Mouse (Mus musculus) myocyte (in vitro differentiated cells): ENCODE data around the gene Ube2z.

ENCODE experiments used
- CEBPB ChIP-seq: IDR thresholded peaks from 2 replicates; pipeline ENCODE4 v1.6.1; 2011; ENCODE audit warnings: mild to moderate bottlenecking, moderate library complexity; ENCODE audit not compliant: poor library complexity, insufficient read depth, severe bottlenecking
- E2F4 ChIP-seq: IDR thresholded peaks from one replicate; pipeline ENCODE4 v1.6.1; 2011; ENCODE audit warnings: mild to moderate bottlenecking, control low read depth, moderate library complexity; ENCODE audit not compliant: insufficient read depth
- MAX ChIP-seq: IDR thresholded peaks from one replicate; pipeline ENCODE4 v1.6.1; 2011; ENCODE audit warnings: low read depth, mild to moderate bottlenecking, control low read depth
- POLR2A ChIP-seq: IDR thresholded peaks from one replicate; pipeline ENCODE4 v1.6.1; 2011; ENCODE audit warnings: low read depth, mild to moderate bottlenecking, control low read depth, moderate library complexity; ENCODE audit not compliant: insufficient read length
- TCF12 ChIP-seq: IDR thresholded peaks from one replicate; pipeline ENCODE4 v1.6.1; 2011; ENCODE audit warnings: mild to moderate bottlenecking, control low read depth; ENCODE audit not compliant: poor library complexity, insufficient read depth, severe bottlenecking
- USF1 ChIP-seq: IDR thresholded peaks from one replicate; pipeline ENCODE4 v1.6.1; 2011; ENCODE audit warnings: low read depth, mild to moderate bottlenecking, control low read depth, moderate library complexity

GRCm38 (mm10) chr11:96071013-96071412 is 5.8 kb upstream of the Ube2z start:
- TF ChIP-seq POLR2A (no peak), MAX (no peak), USF1 (no peak), TCF12 (no peak), E2F4 (no peak), CEBPB (no peak)
